Mouse (Mus musculus) embryo, embryonic 10 days (tissue): ENCODE measurements around the gene Twist2.
A peak's percentile ranks its signal among the peaks of the same experiment; 100 is the strongest.

Source experiments
- DNase-seq: peaks from one replicate; pipeline ENCODE4 v3.0.0-alpha.2; 2015; ENCODE audit warnings: low spot score

The Twist2 gene

GRCm38 (mm10) chr1:91816571-91816970, 15.3 kb downstream of the Twist2 start:
- DNase-seq: peak; percentile 22

GRCm38 (mm10) chr1:91819237-91819636, 18.0 kb downstream of the Twist2 start:
- DNase-seq: peak; percentile 54

GRCm38 (mm10) chr1:91820531-91820930, 19.3 kb downstream of the Twist2 start:
- DNase-seq: no peak

GRCm38 (mm10) chr1:91822316-91822824, 21.1 kb downstream of the Twist2 start:
- DNase-seq: no peak

GRCm38 (mm10) chr1:91823530-91823929, 22.3 kb downstream of the Twist2 start:
- DNase-seq: no peak

- no peak for DNase-seq
Measured at GRCm38 (mm10) chr1:91823951-91824350, 22.7 kb downstream of the Twist2 start.

GRCm38 (mm10) chr1:91825261-91825660, 24.0 kb downstream of the Twist2 start:
- peak; percentile 19 for DNase-seq

- no peak for DNase-seq
Measured at GRCm38 (mm10) chr1:91831978-91832377, 30.7 kb downstream of the Twist2 start.

GRCm38 (mm10) chr1:91839557-91839956, 38.3 kb downstream of the Twist2 start:
- DNase-seq: no peak

GRCm38 (mm10) chr1:91839979-91840378, 38.7 kb downstream of the Twist2 start:
- no peak for DNase-seq

- DNase-seq: no peak
Measured at GRCm38 (mm10) chr1:91844236-91844635, 43.0 kb downstream of the Twist2 start.

- DNase-seq: peak; percentile 81
Measured at GRCm38 (mm10) chr1:91844681-91845379, 43.6 kb downstream of the Twist2 start.

GRCm38 (mm10) chr1:91845380-91845957, 44.2 kb downstream of the Twist2 start:
- no peak for DNase-seq

- DNase-seq: no peak
Measured at GRCm38 (mm10) chr1:91851300-91851699, 50.0 kb downstream of the Twist2 start.

GRCm38 (mm10) chr1:91856771-91857664, 55.8 kb downstream of the Twist2 start:
- DNase-seq: no peak

GRCm38 (mm10) chr1:91858101-91858790, 57.0 kb downstream of the Twist2 start:
- DNase-seq: no peak

- DNase-seq: no peak
Measured at GRCm38 (mm10) chr1:91858901-91859300, 57.6 kb downstream of the Twist2 start.

- DNase-seq: no peak
Measured at GRCm38 (mm10) chr1:91861511-91861910, 60.2 kb downstream of the Twist2 start.

- no peak for DNase-seq
Measured at GRCm38 (mm10) chr1:91866001-91866400, 64.7 kb downstream of the Twist2 start.

GRCm38 (mm10) chr1:91871101-91871500, 69.8 kb downstream of the Twist2 start:
- peak; percentile 31 for DNase-seq

- peak; percentile 21 for DNase-seq
Measured at GRCm38 (mm10) chr1:91872388-91873059, 71.3 kb downstream of the Twist2 start.
